Mouse (Mus musculus): ENCODE data around the gene Svep1. TPM values are rescaled to one million over a fixed set of nuclear protein-coding genes. Genes with fewer than 3 reads are reported as not detected.

The Svep1 gene
- total and polyA plus RNA-seq, 2 experiments from 2014 or later = 0.47 to 3.0 TPM

DNA sequence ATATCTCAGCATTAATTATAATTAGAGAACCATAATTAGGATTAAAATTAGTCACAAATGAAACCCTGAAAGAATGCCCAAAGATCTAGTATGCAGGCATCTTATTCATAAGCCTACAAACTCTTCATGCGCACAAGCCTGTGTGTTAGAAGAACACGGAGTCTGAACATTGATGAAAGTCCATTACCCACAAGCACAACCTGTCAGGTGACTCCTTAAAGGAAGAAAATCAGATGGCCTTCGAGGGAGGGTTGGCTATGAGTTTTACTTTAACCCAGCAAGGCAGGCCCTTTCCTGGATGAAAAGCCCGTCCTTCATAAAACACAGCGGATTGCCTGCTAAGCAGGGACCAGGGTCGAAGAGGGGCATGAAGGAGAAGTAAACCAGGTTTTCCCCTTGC lies 161.8 kb downstream of the Svep1 start:
- Histone ChIP-seq H3K9me3 (ENCODE audit: low read length) (no peaks in the 10 kb centered on the region), H3K27ac (ENCODE audit: low read depth, low read length) (no peak overlapping the region), H3K4me1 (ENCODE audit: insufficient read depth) (no peaks in the 10 kb centered on the region), H3K9ac (no peak overlapping the region), H3K36me3 (ENCODE audit: insufficient read depth) (no peaks in the 10 kb centered on the region), H3K27me3 (ENCODE audit: insufficient read depth, low read length) (no peaks in the 10 kb centered on the region), H3K4me3 (ENCODE audit: low read depth, low read length) (no peak overlapping the region), H3K4me2 (ENCODE audit: low read depth) (no peak overlapping the region)
- 93% methylated on average over 6 of the region's 6 CpGs for WGBS
- DNase-seq = no peak
- ATAC-seq = no peak
- TF ChIP-seq CTCF (IDR thresholded peaks at IDR 0.05; ENCODE audit: low read depth) = no peak

DNA sequence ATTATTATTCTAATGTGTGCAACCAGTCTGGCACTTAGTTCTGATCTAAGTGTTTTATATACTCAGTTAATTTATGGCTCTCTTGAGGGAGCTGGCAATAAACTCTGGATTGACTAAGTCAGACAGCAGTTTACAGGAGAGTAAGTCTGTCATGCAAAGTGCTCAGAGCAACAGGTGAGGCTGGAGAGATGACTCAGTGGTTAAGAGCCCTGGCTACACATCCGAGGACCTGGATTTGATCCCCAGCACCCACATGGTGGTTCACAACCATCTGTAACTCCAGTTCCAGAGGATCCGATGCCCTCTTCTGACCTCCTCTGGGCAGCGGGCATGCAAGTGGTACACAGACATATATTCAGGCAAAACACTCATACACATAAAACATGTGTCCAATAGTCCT lies 162.3 kb downstream of the Svep1 start:
- H3K27me3 ChIP-seq (ENCODE audit: insufficient read depth, low read length) = no peaks in the 10 kb centered on the region
- H3K4me1 ChIP-seq (ENCODE audit: insufficient read depth) = no peaks in the 10 kb centered on the region
- H3K36me3 ChIP-seq (ENCODE audit: insufficient read depth) = no peaks in the 10 kb centered on the region
- no peak overlapping the region for H3K27ac ChIP-seq (ENCODE audit: low read depth, low read length)
- H3K4me2 ChIP-seq (ENCODE audit: low read depth) = no peak overlapping the region
- ATAC-seq = no peak
- no peak for DNase-seq
- H3K9me3 ChIP-seq (ENCODE audit: low read length) = no peaks in the 10 kb centered on the region
- H3K9ac ChIP-seq = no peak overlapping the region
- H3K4me3 ChIP-seq (ENCODE audit: low read depth, low read length) = no peak overlapping the region
- 93% methylated on average over 3 of the region's 3 CpGs for WGBS
- TF ChIP-seq CTCF (IDR thresholded peaks at IDR 0.05; ENCODE audit: low read depth) = no peak

DNA sequence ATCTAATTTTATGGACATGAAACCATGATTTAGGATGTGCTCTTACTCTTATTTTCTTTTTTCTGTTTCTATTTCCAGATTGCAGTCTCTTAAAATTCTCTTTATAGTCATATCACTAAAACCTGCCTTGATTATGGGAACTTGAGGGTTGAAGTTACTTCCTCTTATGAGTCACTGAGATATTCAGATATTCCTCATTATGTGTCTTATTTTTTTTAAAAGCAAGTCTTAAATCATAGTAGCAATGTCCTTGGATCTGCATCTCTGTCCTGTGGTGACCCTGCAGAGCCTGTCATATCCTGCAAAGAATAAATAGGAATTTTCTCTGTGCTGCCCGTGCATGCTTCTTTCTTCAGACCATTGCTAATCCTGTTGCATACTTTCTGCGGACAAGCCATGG lies 166.6 kb downstream of the Svep1 start:
- Histone ChIP-seq H3K4me1 (ENCODE audit: insufficient read depth) (no peaks in the 10 kb centered on the region), H3K27me3 (ENCODE audit: insufficient read depth, low read length) (no peaks in the 10 kb centered on the region), H3K4me3 (ENCODE audit: low read depth, low read length) (no peak overlapping the region), H3K27ac (ENCODE audit: low read depth, low read length) (no peak overlapping the region), H3K36me3 (ENCODE audit: insufficient read depth) (no peaks in the 10 kb centered on the region), H3K9ac (no peak overlapping the region), H3K9me3 (ENCODE audit: low read length) (no peaks in the 10 kb centered on the region), H3K4me2 (ENCODE audit: low read depth) (no peak overlapping the region)
- TF ChIP-seq CTCF (IDR thresholded peaks at IDR 0.05; ENCODE audit: low read depth) = no peak
- WGBS = 90% methylated on average over 2 of the region's 2 CpGs
- DNase-seq (no peak), ATAC-seq (no peak)

DNA sequence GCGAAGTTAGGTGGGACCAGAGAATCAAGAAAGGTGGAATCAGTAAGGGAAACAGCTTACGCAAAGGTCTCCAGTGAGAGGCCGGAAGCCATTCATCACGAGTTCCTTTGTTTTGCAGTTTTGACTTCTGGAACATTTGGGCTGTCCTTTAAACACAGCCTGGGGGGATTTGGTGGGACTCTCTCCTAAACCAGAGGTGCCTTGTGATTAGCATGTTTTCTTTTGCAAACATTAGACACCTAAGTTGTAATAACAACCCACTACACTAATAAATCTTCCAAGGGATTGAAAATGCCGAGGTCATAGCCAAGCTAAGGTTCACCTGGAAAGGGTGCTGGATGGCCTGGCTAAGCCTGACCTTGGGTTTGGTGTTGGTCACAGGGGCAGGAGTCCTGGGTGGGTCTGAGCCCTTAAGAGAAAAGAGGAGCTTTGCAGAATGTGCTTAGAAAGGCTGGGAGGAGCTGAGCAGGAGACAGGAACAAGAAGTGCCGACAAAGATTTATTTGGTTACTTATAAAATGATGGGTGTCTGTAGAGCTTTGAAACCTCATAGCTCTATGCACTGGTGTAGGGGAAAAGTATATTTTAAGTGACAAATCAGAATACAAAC lies 169.5 kb downstream of the Svep1 start:
- DNase-seq = no peak
- Histone ChIP-seq H3K36me3 (ENCODE audit: insufficient read depth) (no peaks in the 10 kb centered on the region), H3K4me1 (ENCODE audit: insufficient read depth) (no peaks in the 10 kb centered on the region), H3K27me3 (ENCODE audit: insufficient read depth, low read length) (no peaks in the 10 kb centered on the region), H3K4me2 (ENCODE audit: low read depth) (no peak overlapping the region), H3K27ac (ENCODE audit: low read depth, low read length) (no peak overlapping the region), H3K9me3 (ENCODE audit: low read length) (no peaks in the 10 kb centered on the region), H3K9ac (no peak overlapping the region), H3K4me3 (ENCODE audit: low read depth, low read length) (no peak overlapping the region)
- ATAC-seq = no peak
- TF ChIP-seq CTCF (IDR thresholded peaks at IDR 0.05; ENCODE audit: low read depth) = no peak
- WGBS = 87% methylated on average over 6 of the region's 6 CpGs

DNA sequence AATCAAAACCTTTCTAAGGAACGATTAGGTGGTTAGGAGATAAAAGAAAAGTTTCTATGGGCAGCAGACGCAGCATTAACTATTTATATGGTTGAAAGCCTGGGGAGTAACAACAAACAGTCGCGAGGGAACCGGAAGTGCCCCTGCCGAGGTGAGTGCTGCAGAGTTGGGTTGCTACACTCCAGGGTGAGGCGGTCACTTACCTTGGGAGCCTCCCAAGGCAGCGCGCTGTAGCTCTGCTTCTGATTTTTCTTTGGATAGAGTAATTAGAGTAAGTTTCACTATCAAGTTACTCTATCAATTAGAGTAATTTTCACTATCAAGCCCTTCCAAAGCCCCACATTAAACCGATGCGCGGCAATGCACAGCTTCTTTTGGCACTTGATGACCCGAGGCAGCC lies 172.0 kb downstream of the Svep1 start:
- no peaks in the 10 kb centered on the region for H3K36me3 ChIP-seq (ENCODE audit: insufficient read depth)
- WGBS = 48% methylated on average over 13 of the region's 13 CpGs
- no peaks in the 10 kb centered on the region for H3K9me3 ChIP-seq (ENCODE audit: low read length)
- no peaks in the 10 kb centered on the region for H3K4me1 ChIP-seq (ENCODE audit: insufficient read depth)
- H3K27ac ChIP-seq (ENCODE audit: low read depth, low read length) = no peak overlapping the region
- peak overlapping the region; percentile 17; the same call in 1 of the 2 replicates for H3K4me2 ChIP-seq (ENCODE audit: low read depth)
- no peaks in the 10 kb centered on the region for H3K27me3 ChIP-seq (ENCODE audit: insufficient read depth, low read length)
- no peak overlapping the region for H3K9ac ChIP-seq
- ATAC-seq = no peak
- TF ChIP-seq CTCF (IDR thresholded peaks at IDR 0.05; ENCODE audit: low read depth) = no peak
- no peak for DNase-seq
- no peak overlapping the region for H3K4me3 ChIP-seq (ENCODE audit: low read depth, low read length)

DNA sequence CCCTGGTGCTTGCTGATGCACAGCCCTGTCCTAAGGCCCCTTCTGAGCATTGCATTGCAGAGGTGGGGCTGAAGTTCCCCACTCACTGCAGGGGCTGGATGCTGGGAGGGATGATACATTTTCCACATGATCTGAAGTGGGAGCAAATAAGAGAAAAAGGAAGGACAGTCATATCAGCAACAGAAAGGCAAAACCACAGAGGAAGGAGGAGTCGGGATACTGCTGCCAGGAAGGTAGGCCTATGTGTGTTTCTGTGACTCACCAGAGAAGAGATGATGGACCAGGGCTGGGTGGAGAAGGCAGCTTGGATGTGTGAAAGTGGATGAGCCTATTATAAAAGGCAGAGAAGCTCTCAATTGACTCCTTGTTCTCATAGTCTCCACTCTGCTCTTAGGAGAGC lies 173.9 kb downstream of the Svep1 start:
- Histone ChIP-seq H3K9ac (no peak overlapping the region), H3K4me1 (ENCODE audit: insufficient read depth) (no peaks in the 10 kb centered on the region), H3K27ac (ENCODE audit: low read depth, low read length) (no peak overlapping the region), H3K9me3 (ENCODE audit: low read length) (no peaks in the 10 kb centered on the region), H3K36me3 (ENCODE audit: insufficient read depth) (no peaks in the 10 kb centered on the region), H3K4me2 (ENCODE audit: low read depth) (no peak overlapping the region), H3K27me3 (ENCODE audit: insufficient read depth, low read length) (no peaks in the 10 kb centered on the region), H3K4me3 (ENCODE audit: low read depth, low read length) (no peak overlapping the region)
- no peak for DNase-seq
- no peak; the same call in 1 of the 2 replicates for ATAC-seq
- WGBS = 89% methylated on average over 1 of the region's 1 CpGs
- no peak for TF ChIP-seq CTCF (IDR thresholded peaks at IDR 0.05; ENCODE audit: low read depth)

DNA sequence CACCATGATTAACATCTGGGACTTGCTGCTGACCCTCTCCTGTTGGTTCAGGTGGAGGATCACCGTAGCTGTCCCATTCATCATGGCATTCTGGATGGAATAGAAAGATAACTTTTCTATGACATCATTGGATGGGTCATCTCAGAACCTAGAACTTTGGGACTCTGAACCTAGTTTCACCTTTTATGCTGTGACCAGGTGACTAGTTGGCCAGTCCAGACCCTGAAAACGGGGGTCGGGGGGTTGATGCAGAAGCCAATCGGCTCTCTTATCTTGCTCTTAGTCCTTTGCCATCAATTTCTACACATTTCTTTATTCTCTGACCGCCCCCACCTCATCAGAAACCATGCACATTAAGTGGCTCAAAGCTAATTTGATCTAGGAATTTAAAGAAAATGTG lies 197.6 kb downstream of the Svep1 start, which contains the start of gene Txndc8:
Txndc8 (minus strand) TSS at position 101 of the 400 bp plus-strand sequence.
- WGBS = 87% methylated on average over 5 of the region's 5 CpGs
- Histone ChIP-seq H3K27ac (ENCODE audit: low read depth, low read length) (no peak within 1 kb of the TSS), H3K4me2 (ENCODE audit: low read depth) (no peak within 1 kb of the TSS), H3K4me1 (ENCODE audit: insufficient read depth) (no peaks in the 10 kb centered on the region), H3K4me3 (ENCODE audit: low read depth, low read length) (no peak within 1 kb of the TSS), H3K27me3 (ENCODE audit: insufficient read depth, low read length) (no peaks in the 10 kb centered on the region), H3K9ac (no peak within 1 kb of the TSS), H3K9me3 (ENCODE audit: low read length) (no peaks in the 10 kb centered on the region), H3K36me3 (ENCODE audit: insufficient read depth) (no peaks in the 10 kb centered on the region)
- DNase-seq = no peak
- TF ChIP-seq CTCF (IDR thresholded peaks at IDR 0.05; ENCODE audit: low read depth) = no peak
- no peak for ATAC-seq
